Mouse (Mus musculus): ENCODE measurements at regions not wholly inside any gene's neighbourhood (a gene's known extent, or its start where the extent isn't known, plus 50 kb on each side); places are given as distances from the start of the nearest gene placed in this dataset.

GRCm38 (mm10) chr9:35354652-35355130 is 66.2 kb upstream of the Cdon start:
- TF ChIP-seq POLR2A (IDR thresholded peaks at IDR 0.05; ENCODE audit: low read depth, low read length): no peak
- TF ChIP-seq CTCF (IDR thresholded peaks at IDR 0.05; ENCODE audit: borderline replicate concordance, insufficient read depth, low read length): no peak
- no peak overlapping the region for H3K27ac ChIP-seq (ENCODE audit: insufficient read depth, low read length)
- H3K4me1 ChIP-seq (ENCODE audit: control insufficient read depth, insufficient read depth, low read length): peaks cover 6% of the 10 kb centered on the region
- H3K4me3 ChIP-seq (ENCODE audit: insufficient read depth, low read length): no peak overlapping the region

GRCm38 (mm10) chr9:35359699-35360098 is 61.2 kb upstream of the Cdon start:
- Histone ChIP-seq H3K27ac (ENCODE audit: insufficient read depth, low read length) (no peak overlapping the region), H3K4me3 (ENCODE audit: insufficient read depth, low read length) (no peak overlapping the region), H3K4me1 (ENCODE audit: control insufficient read depth, insufficient read depth, low read length) (peaks cover 5% of the 10 kb centered on the region)

GRCm38 (mm10) chr9:35360139-35361100 is 60.5 kb upstream of the Cdon start:
- Histone ChIP-seq H3K27ac (ENCODE audit: insufficient read depth, low read length) (no peak overlapping the region), H3K4me3 (ENCODE audit: insufficient read depth, low read length) (no peak overlapping the region), H3K4me1 (ENCODE audit: control insufficient read depth, insufficient read depth, low read length) (peaks cover 5% of the 10 kb centered on the region)
- TF ChIP-seq CTCF (IDR thresholded peaks at IDR 0.05; ENCODE audit: borderline replicate concordance, insufficient read depth, low read length) (no peak), POLR2A (IDR thresholded peaks at IDR 0.05; ENCODE audit: low read depth, low read length) (no peak)

More at GRCm38 (mm10) chr9:35359699-35360098, 61.2 kb upstream of the Cdon start:
- TF ChIP-seq POLR2A (IDR thresholded peaks at IDR 0.05; ENCODE audit: low read depth, low read length): no peak

- H3K4me1 ChIP-seq (ENCODE audit: control insufficient read depth, insufficient read depth, low read length): peaks cover 5% of the 10 kb centered on the region
- H3K4me3 ChIP-seq (ENCODE audit: insufficient read depth, low read length): no peak overlapping the region
- H3K27ac ChIP-seq (ENCODE audit: insufficient read depth, low read length): no peak overlapping the region
- TF ChIP-seq POLR2A (IDR thresholded peaks at IDR 0.05; ENCODE audit: low read depth, low read length) (no peak), CTCF (IDR thresholded peaks at IDR 0.05; ENCODE audit: borderline replicate concordance, insufficient read depth, low read length) (no peak)
Observed at GRCm38 (mm10) chr9:35361432-35361831, 59.5 kb upstream of the Cdon start.

- Histone ChIP-seq H3K4me3 (ENCODE audit: insufficient read depth, low read length) (no peak overlapping the region), H3K27ac (ENCODE audit: insufficient read depth, low read length) (no peak overlapping the region), H3K4me1 (ENCODE audit: control insufficient read depth, insufficient read depth, low read length) (peaks cover 5% of the 10 kb centered on the region)
- TF ChIP-seq CTCF (IDR thresholded peaks at IDR 0.05; ENCODE audit: borderline replicate concordance, insufficient read depth, low read length) (no peak), POLR2A (IDR thresholded peaks at IDR 0.05; ENCODE audit: low read depth, low read length) (no peak)
Observed at GRCm38 (mm10) chr9:35362276-35362675, 58.7 kb upstream of the Cdon start.

GRCm38 (mm10) chr9:35363079-35363478 is 57.8 kb upstream of the Cdon start:
- Histone ChIP-seq H3K4me1 (ENCODE audit: control insufficient read depth, insufficient read depth, low read length) (peaks cover 5% of the 10 kb centered on the region), H3K27ac (ENCODE audit: insufficient read depth, low read length) (no peak overlapping the region), H3K4me3 (ENCODE audit: insufficient read depth, low read length) (no peak overlapping the region)
- TF ChIP-seq CTCF (IDR thresholded peaks at IDR 0.05; ENCODE audit: borderline replicate concordance, insufficient read depth, low read length) (no peak), POLR2A (IDR thresholded peaks at IDR 0.05; ENCODE audit: low read depth, low read length) (no peak)

- peaks cover 5% of the 10 kb centered on the region for H3K4me1 ChIP-seq (ENCODE audit: control insufficient read depth, insufficient read depth, low read length)
- TF ChIP-seq CTCF (IDR thresholded peaks at IDR 0.05; ENCODE audit: borderline replicate concordance, insufficient read depth, low read length) (no peak), POLR2A (IDR thresholded peaks at IDR 0.05; ENCODE audit: low read depth, low read length) (no peak)
- H3K27ac ChIP-seq (ENCODE audit: insufficient read depth, low read length): no peak overlapping the region
Observed at GRCm38 (mm10) chr9:35363936-35364335, 57.0 kb upstream of the Cdon start.

GRCm38 (mm10) chr9:35365975-35366374 is 55.0 kb upstream of the Cdon start:
- H3K27ac ChIP-seq (ENCODE audit: insufficient read depth, low read length): no peak overlapping the region
- peaks cover 8% of the 10 kb centered on the region for H3K4me1 ChIP-seq (ENCODE audit: control insufficient read depth, insufficient read depth, low read length)
- TF ChIP-seq CTCF (IDR thresholded peaks at IDR 0.05; ENCODE audit: borderline replicate concordance, insufficient read depth, low read length) (no peak), POLR2A (IDR thresholded peaks at IDR 0.05; ENCODE audit: low read depth, low read length) (no peak)
- no peak overlapping the region for H3K4me3 ChIP-seq (ENCODE audit: insufficient read depth, low read length)

More at GRCm38 (mm10) chr9:35363936-35364335, 57.0 kb upstream of the Cdon start:
- H3K4me3 ChIP-seq (ENCODE audit: insufficient read depth, low read length): no peak overlapping the region

- Histone ChIP-seq H3K27ac (ENCODE audit: insufficient read depth, low read length) (no peak overlapping the region), H3K4me3 (ENCODE audit: insufficient read depth, low read length) (no peak overlapping the region), H3K4me1 (ENCODE audit: control insufficient read depth, insufficient read depth, low read length) (peaks cover 8% of the 10 kb centered on the region)
- TF ChIP-seq POLR2A (IDR thresholded peaks at IDR 0.05; ENCODE audit: low read depth, low read length) (no peak), CTCF (IDR thresholded peaks at IDR 0.05; ENCODE audit: borderline replicate concordance, insufficient read depth, low read length) (no peak)
Observed at GRCm38 (mm10) chr9:35369063-35369462, 51.9 kb upstream of the Cdon start.

- Histone ChIP-seq H3K4me1 (ENCODE audit: control insufficient read depth, insufficient read depth, low read length) (peaks cover 8% of the 10 kb centered on the region), H3K4me3 (ENCODE audit: insufficient read depth, low read length) (no peak overlapping the region), H3K27ac (ENCODE audit: insufficient read depth, low read length) (no peak overlapping the region)
- no peak for TF ChIP-seq CTCF (IDR thresholded peaks at IDR 0.05; ENCODE audit: borderline replicate concordance, insufficient read depth, low read length)
- no peak for TF ChIP-seq POLR2A (IDR thresholded peaks at IDR 0.05; ENCODE audit: low read depth, low read length)
Observed at GRCm38 (mm10) chr9:35370031-35370430, 50.9 kb upstream of the Cdon start.
